Mouse (Mus musculus) testis, adult 10 weeks (tissue): Measurements from ENCODE around the gene Car15. TPM values are rescaled to one million over a fixed set of nuclear protein-coding genes. Genes with fewer than 3 reads are reported as not detected.

ENCODE experiments used
- polyA plus RNA-seq: library from polyadenylated mRNA; stranded (reverse); fragments of 350-450 nt; fragmentation: Illumina TruSeq; extraction: RNeasy Lipid Tissue Mini Kit (QIAGEN cat#74804); gene quantifications from one replicate; pipeline ENCODE4 v1.2.3, GENCODE M21; 2014; ENCODE audit warnings: low read depth, low replicate concordance

The Car15 gene
- polyA plus RNA-seq = 0.80 TPM

DNA sequence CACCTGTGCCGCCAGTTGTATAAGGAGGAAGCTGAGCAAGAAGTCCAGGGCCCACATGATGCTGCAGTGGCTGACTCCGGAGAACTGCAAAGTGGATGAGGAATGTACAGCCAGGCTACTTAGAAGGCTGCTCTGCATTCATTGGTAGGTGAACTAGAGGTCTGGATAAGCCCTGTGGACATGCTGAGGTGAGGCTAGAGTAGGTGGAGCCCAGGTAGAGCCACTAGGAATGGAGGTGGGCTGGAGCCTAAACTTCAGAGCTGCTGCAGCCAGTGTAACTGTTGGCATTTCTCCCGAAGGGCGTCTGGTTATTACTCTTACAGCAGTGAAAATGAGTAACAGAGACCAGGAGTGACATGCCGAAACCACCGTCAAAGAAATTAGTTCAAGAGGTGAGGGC, at the start of gene Car15:
TSS of gene Car15 (minus strand) at position 314 of the 400 bp plus-strand sequence.

DNA sequence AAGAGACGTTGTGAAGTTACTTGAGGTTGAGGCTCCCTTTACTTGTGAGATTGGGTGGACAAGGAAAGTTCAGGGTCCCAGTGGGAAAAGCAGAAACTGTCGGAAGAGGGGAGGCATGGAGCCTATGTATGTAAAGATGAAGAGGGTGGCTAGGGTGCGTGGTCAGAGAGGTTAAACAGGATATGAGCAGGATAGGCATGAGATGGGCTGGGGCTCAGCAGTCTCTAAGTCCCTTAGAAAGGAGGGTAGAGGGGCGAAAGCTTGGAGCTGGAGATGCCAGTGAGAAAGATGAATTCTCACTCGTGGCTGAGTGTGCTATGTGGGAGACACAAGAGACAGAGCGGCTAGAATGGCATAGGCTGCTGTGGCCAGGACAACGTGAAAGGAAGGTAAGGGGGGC, 5.3 kb downstream of the Car15 start, which contains the start of gene B830017H08Rik:
TSS of gene B830017H08Rik (plus strand) at position 301 of the 400 bp plus-strand sequence.

DNA sequence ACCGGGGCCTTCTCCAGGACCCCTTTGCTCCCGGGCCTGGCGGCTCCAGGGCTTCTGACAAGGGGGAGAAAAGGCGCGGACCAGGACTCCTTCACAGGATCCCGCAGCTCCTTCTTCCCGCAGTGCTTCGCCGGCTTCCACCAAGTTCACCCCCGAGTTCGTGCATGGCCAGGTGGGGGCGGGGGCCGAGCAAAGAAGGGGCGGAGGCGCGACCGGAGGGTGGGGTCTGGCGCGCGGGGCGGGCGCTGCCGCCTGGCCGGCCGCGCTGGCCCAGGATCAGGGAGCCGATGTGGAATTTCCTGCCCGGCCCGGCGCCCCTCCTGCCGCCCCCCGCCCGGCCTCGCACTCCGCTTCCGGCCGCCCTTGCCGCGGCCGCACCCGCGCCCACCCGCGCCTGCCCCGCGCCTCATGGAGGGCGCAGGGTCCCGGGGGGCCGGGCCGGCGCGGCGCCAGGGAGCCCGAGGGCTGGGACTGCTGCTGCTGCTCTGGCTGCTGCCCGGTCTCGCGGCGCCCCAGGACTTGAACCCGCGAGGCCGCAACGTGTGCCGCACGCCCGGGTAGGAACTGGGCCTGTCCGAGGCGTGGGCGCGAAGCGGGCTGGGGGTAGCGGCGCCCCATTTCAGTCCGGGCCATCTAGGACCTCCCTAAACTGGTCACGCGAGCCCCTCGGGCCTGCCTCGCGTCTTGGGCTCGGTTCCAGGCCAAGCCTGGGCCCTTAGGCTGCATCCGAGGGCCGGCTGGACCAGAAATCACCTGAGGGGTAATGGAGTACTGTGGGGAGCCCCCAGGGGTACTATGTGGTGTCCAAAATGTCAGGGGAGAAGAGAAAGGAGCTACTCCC, 41.0 kb downstream of the Car15 start, which contains the start of gene Scarf2:
TSS of gene Scarf2 (plus strand) at position 312 of the 841 bp plus-strand sequence.

Other genes starting within 250 kb of the Car15 start
- 70.4 TPM for gene Smpd4, start 219.0 kb downstream of the Car15 start, polyA plus RNA-seq
- 18.4 TPM for gene Ccdc74a, start 191.9 kb downstream of the Car15 start, polyA plus RNA-seq
- 9.5 TPM for gene Med15, start 105.5 kb downstream of the Car15 start, polyA plus RNA-seq
- gene Klhl22, start 78.7 kb downstream of the Car15 start, polyA plus RNA-seq = 4.0 TPM
- gene Scarf2, start 41.1 kb downstream of the Car15 start, polyA plus RNA-seq = not detected
- 1.3 TPM for gene B830017H08Rik, start 5.2 kb downstream of the Car15 start, polyA plus RNA-seq
- gene Gm20518, start 53.3 kb upstream of the Car15 start, polyA plus RNA-seq = 0.21 TPM
- 14.2 TPM for gene Tssk1, start 55.9 kb upstream of the Car15 start, polyA plus RNA-seq
- 23.1 TPM for gene Dgcr2, start 60.2 kb upstream of the Car15 start, polyA plus RNA-seq
- gene Tssk2, start 60.3 kb upstream of the Car15 start, polyA plus RNA-seq = 76.7 TPM
- gene Ess2, start 73.0 kb upstream of the Car15 start, polyA plus RNA-seq = 4.6 TPM
- gene Gsc2, start 76.7 kb upstream of the Car15 start, polyA plus RNA-seq = not detected
- 11.0 TPM for gene Slc25a1, start 89.9 kb upstream of the Car15 start, polyA plus RNA-seq
- gene Vpreb2, start 142.1 kb upstream of the Car15 start, polyA plus RNA-seq = not detected
- gene Dgcr6, start 214.5 kb upstream of the Car15 start, polyA plus RNA-seq = 27.1 TPM